Mouse (Mus musculus) lung, postnatal 0 days (tissue): Measurements from ENCODE around the gene Pak7. TPM values are rescaled to one million over a fixed set of nuclear protein-coding genes. Genes with fewer than 3 reads are reported as not detected.

Experiments
- ATAC-seq: fragments of 200-750 bp; cut with Nextera tagmentation; 2 replicates; pipeline ENCODE4 v1.8.0; 2017; ENCODE audit warnings: moderate library complexity
- DNase-seq: peaks from one replicate; pipeline ENCODE4 v3.0.0-alpha.2; 2016; ENCODE audit warnings: low spot score
- H3K27ac ChIP-seq: fragments of 300-500 bp; sonication (generic); 2 replicates; pipeline ENCODE4 v1.5.1; 2014; ENCODE audit warnings: antibody characterized with exemption, mild to moderate bottlenecking, low read length, mixed read lengths
- H3K27me3 ChIP-seq: fragments of 300-500 bp; sonication (generic); replicated peaks from 2 replicates; pipeline ENCODE4 v1.6.1; 2014; ENCODE audit warnings: low read length, mixed read lengths; ENCODE audit not compliant: insufficient read depth
- H3K36me3 ChIP-seq: fragments of 300-500 bp; sonication (generic); 2 replicates; pipeline ENCODE4 v1.6.1; 2014; ENCODE audit warnings: low read length, mixed read lengths; ENCODE audit not compliant: insufficient read depth
- H3K4me1 ChIP-seq: fragments of 300-500 bp; sonication (generic); 2 replicates; pipeline ENCODE4 v1.6.1; 2014; ENCODE audit warnings: antibody characterized with exemption, low read depth, low read length, mixed read lengths; ENCODE audit not compliant: insufficient read depth
- H3K4me2 ChIP-seq: fragments of 300-500 bp; sonication (generic); replicated peaks from 2 replicates; pipeline ENCODE4 v1.6.1; 2014; ENCODE audit warnings: low read depth, mild to moderate bottlenecking, low read length, moderate library complexity, mixed read lengths
- H3K4me3 ChIP-seq: fragments of 300-500 bp; sonication (generic); 2 replicates; pipeline ENCODE4 v1.5.1; 2014; ENCODE audit warnings: low read depth, low read length
- H3K9ac ChIP-seq: fragments of 300-500 bp; sonication (generic); replicated peaks from 2 replicates; pipeline ENCODE4 v1.6.1; 2014; ENCODE audit warnings: low read depth, mild to moderate bottlenecking
- H3K9me3 ChIP-seq: fragments of 300-500 bp; sonication (generic); 2 replicates; pipeline ENCODE4 v1.6.1; 2016; ENCODE audit warnings: low read length, mixed read lengths
- CTCF ChIP-seq: IDR thresholded peaks from 2 replicates; pipeline ENCODE4 v1.5.1; 2016; ENCODE audit warnings: antibody characterized with exemption, mild to moderate bottlenecking
- EP300 ChIP-seq: IDR thresholded peaks from 2 replicates; pipeline ENCODE4 v1.6.1; 2016; ENCODE audit warnings: antibody characterized with exemption, mild to moderate bottlenecking, control low read depth
- WGBS: fragments of 180-500 bp; shearing (Covaris S2); extraction: QIAGEN DNeasy Blood & Tissue Kit; methylation state at CpG from one replicate; pipeline ENCODE4 v1.1.7; 2014; 5-methylcytosine and 5-hydroxymethylcytosine counted together
- polyA plus RNA-seq: library from polyadenylated mRNA; unstranded; fragments of >200 nt; fragmentation: Nextera tagmentation; extraction: Ambion mirVana; gene quantifications from 2 replicates; pipeline ENCODE4 v1.2.1, GENCODE M21; 2015

Pak7 gene
- polyA plus RNA-seq, 1 experiment from 2014 or later = 0.13 TPM

GRCm38 (mm10) chr2:136139159-136140069, 248.4 kb downstream of the Pak7 start:
- DNase-seq = peak; percentile 34
- Histone ChIP-seq H3K9ac (no peak overlapping the region), H3K4me3 (no peak overlapping the region), H3K27ac (no peak overlapping the region), H3K9me3 (no peaks in the 10 kb centered on the region), H3K36me3 (no peaks in the 10 kb centered on the region), H3K27me3 (no peaks in the 10 kb centered on the region), H3K4me2 (no peak overlapping the region), H3K4me1 (no peaks in the 10 kb centered on the region)
- ATAC-seq = no peak
- TF ChIP-seq EP300 = no peak
- TF ChIP-seq CTCF = peak; percentile 60
- WGBS = 49% methylated on average over 4 of the region's 4 CpGs

DNA sequence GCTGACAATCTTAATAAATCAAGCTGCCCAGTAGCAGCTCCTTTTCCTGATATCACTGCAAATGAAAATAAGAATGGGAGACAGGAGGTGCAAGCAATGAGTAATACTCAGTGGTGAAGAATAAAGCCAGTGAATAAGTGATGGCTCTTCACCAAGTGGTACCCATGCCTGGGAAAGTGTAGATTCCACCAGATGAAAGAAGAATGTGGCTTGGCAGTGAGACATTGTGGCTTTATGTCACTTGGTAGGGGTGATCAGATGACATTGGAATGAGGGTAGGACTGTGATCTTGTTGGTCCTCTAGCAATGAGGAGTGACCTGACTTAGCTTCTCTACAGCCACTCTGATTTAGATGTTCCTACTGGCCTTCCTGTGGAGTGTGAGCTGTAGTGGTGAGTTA, 249.3 kb downstream of the Pak7 start:
- H3K36me3 ChIP-seq = no peaks in the 10 kb centered on the region
- H3K9ac ChIP-seq = no peak overlapping the region
- H3K27ac ChIP-seq = no peak overlapping the region
- no peak overlapping the region for H3K4me2 ChIP-seq
- no peak overlapping the region for H3K4me3 ChIP-seq
- no peaks in the 10 kb centered on the region for H3K9me3 ChIP-seq
- TF ChIP-seq EP300 (no peak), CTCF (no peak)
- H3K4me1 ChIP-seq = no peaks in the 10 kb centered on the region
- ATAC-seq = no peak
- DNase-seq = no peak
- no peaks in the 10 kb centered on the region for H3K27me3 ChIP-seq

DNA sequence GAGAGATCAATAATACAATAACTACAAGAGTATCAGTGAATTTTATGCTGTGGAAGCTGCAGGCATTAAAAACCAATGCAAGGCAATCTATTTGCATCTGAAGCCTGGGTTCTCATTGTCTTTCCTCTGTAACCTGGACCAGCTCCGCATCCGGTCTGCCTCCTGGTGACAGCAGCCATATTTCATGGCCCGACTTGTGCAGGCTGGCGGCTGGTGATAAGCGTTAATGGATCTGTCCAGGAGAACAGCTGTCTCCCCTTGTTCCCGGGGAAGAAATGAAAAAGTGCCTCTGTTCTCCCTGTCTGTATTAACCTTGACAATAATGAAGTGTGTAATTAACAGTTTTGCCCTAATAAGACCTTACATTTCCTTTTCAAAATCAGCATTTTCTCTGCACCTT, 265.9 kb downstream of the Pak7 start:
- TF ChIP-seq EP300 = no peak; the same call in 1 of the 2 replicates
- TF ChIP-seq CTCF = 0 out of 2 replicates have a peak, but pooled peaks have one; percentile 8
- Histone ChIP-seq H3K4me2 (no peak overlapping the region), H3K27ac (no peak overlapping the region), H3K9me3 (no peaks in the 10 kb centered on the region), H3K27me3 (no peaks in the 10 kb centered on the region), H3K9ac (no peak overlapping the region), H3K36me3 (no peaks in the 10 kb centered on the region), H3K4me3 (no peak overlapping the region), H3K4me1 (no peaks in the 10 kb centered on the region)
- ATAC-seq = peak; percentile 56
- whole genome bisulfite sequencing = 22% methylated on average over 6 of the region's 6 CpGs
- DNase-seq = peak; percentile 36

DNA sequence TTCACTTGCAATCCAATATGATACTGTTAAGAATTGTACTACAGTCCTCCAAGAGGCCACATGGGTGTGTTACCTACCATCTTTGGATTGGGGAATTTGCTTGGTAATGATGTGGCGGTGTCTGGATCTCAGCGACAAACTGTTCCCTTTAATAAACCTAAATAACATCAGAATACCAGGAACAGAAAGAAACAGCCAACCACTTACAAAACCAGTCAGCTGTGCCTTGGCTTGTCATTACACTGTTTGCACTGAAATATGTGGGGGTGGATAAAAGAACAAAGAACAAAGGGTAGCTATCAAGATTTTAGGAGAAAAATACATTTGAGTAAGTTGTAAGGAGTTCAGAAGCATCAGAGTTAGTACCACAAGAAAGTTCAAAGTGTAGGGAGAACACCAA, 269.8 kb downstream of the Pak7 start:
- Histone ChIP-seq H3K36me3 (no peaks in the 10 kb centered on the region), H3K9ac (no peak overlapping the region), H3K27ac (no peak overlapping the region), H3K4me1 (no peaks in the 10 kb centered on the region), H3K9me3 (no peaks in the 10 kb centered on the region), H3K4me3 (no peak overlapping the region), H3K4me2 (no peak overlapping the region), H3K27me3 (no peaks in the 10 kb centered on the region)
- ATAC-seq (no peak), DNase-seq (no peak)
- WGBS = 89% methylated on average over 2 of the region's 2 CpGs
- TF ChIP-seq CTCF = no peak
- no peak for TF ChIP-seq EP300

DNA sequence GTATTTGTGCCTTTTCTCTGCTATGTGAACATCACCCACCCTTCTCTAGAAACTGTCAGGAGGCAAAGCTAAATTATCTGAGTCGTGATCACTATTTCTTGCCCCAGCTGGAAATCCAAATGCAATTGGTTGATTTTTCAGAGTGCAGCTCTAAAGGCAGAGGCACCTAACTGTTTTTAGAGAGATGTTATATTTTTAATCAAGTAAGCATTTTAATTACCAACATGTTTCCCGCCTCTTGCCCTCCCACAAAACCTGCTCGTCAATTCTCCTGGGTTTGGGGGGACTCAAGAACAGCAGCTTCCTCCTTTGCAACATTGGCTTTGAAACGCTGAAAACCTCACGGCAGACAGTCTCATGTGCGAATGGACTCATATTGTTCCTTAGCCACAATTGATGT, 274.4 kb downstream of the Pak7 start:
- TF ChIP-seq CTCF = no peak
- no peak for TF ChIP-seq EP300
- no peak overlapping the region for H3K9ac ChIP-seq
- DNase-seq (no peak), ATAC-seq (no peak)
- H3K4me2 ChIP-seq = no peak overlapping the region
- H3K4me3 ChIP-seq = no peak overlapping the region
- no peaks in the 10 kb centered on the region for H3K9me3 ChIP-seq
- H3K27me3 ChIP-seq = no peaks in the 10 kb centered on the region
- no peaks in the 10 kb centered on the region for H3K4me1 ChIP-seq
- 76% methylated on average over 6 of the region's 6 CpGs for WGBS
- no peaks in the 10 kb centered on the region for H3K36me3 ChIP-seq
- H3K27ac ChIP-seq = no peak overlapping the region

DNA sequence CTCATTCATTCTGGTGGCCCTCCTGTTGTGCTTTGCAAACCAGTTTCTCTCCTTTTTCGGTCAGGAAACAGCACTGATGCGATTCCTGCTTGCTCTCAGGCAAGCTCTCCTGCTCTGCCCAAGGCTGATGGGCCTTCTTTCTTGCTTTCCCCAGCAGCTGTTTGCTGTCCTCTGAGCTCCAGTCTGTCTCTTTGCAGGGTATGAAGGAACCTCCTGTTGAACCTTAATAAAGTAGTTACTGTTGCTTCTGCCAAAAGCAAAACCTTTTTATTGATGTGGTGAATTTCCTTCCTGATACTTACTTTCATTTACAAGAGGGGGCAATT, 278.8 kb downstream of the Pak7 start:
- Histone ChIP-seq H3K4me3 (no peak overlapping the region), H3K27ac (no peak overlapping the region), H3K27me3 (no peaks in the 10 kb centered on the region), H3K36me3 (no peaks in the 10 kb centered on the region), H3K4me1 (no peaks in the 10 kb centered on the region), H3K9ac (no peak overlapping the region), H3K9me3 (no peaks in the 10 kb centered on the region), H3K4me2 (no peak overlapping the region)
- WGBS = 6% methylated on average over 2 of the region's 2 CpGs
- ATAC-seq (no peak), DNase-seq (no peak)
- TF ChIP-seq CTCF = no peak
- no peak for TF ChIP-seq EP300
